Mouse (Mus musculus) macrophage (primary cell): Measurements from ENCODE around the gene Ddo. TPM values are rescaled to one million over a fixed set of nuclear protein-coding genes. Genes with fewer than 3 reads are reported as not detected.

Experiments used
- H3K27ac ChIP-seq: fragments of 350-480 bp; formaldehyde crosslinking; 2 replicates; pipeline ENCODE4 v1.9.0; 2021
- H3K36me3 ChIP-seq: fragments of 350-480 bp; formaldehyde crosslinking; 2 replicates; pipeline ENCODE4 v1.9.0; 2021; ENCODE audit errors: inconsistent target
- H3K4me3 ChIP-seq: fragments of 350-480 bp; formaldehyde crosslinking; 2 replicates; pipeline ENCODE4 v1.9.0; 2021; ENCODE audit errors: inconsistent target
- H3K79me2 ChIP-seq: fragments of 350-480 bp; formaldehyde crosslinking; 2 replicates; pipeline ENCODE4 v1.9.0; 2021; ENCODE audit errors: inconsistent target
- WGBS: methylation state at CpG from one replicate; pipeline ENCODE4 v1.1.7; 2026; ENCODE audit warnings: inconsistent platforms; ENCODE audit not compliant: missing documents; 5-methylcytosine and 5-hydroxymethylcytosine counted together
- polyA plus RNA-seq: library from polyadenylated mRNA; stranded (reverse); fragments of 250-400 nt; gene quantifications from 3 replicates; pipeline ENCODE4 v1.2.4, GENCODE M21; 2018; ENCODE audit warnings: inconsistent platforms

The Ddo gene
- polyA plus RNA-seq, 1 experiment from 2014 or later, result not detected

GRCm38 (mm10) chr10:40716713-40717112, 86.9 kb downstream of the Ddo start:
- 95% methylated on average over 3 of the region's 3 CpGs for WGBS

DNA sequence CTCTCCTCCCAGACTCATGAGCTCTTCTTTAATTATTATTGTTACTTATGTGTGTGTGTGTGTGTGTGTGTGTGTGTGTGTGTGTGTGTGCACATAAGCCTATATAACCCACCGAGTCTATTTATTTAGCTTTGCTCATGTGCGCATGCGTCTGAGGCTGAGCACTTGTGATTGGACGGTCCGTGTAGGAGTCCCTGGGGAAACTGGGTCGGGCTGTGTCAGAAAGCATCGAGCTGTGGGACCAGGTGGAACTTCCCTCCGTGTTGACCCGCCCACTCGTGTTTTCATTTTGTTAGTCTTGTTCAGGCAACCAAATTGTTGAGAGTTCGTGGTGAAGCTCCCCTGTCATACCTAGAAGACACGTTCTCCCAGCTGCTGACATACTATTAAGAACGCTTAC, 88.6 kb downstream of the Ddo start:
- Histone ChIP-seq H3K36me3 (no peaks in the 10 kb centered on the region), H3K79me2 (no peaks in the 10 kb centered on the region), H3K27ac (no peak overlapping the region), H3K4me3 (no peak overlapping the region)
- WGBS, result 93% methylated on average over 12 of the region's 13 CpGs

More at GRCm38 (mm10) chr10:40716713-40717112, 86.9 kb downstream of the Ddo start:
- Histone ChIP-seq H3K4me3 (no peak overlapping the region), H3K36me3 (no peaks in the 10 kb centered on the region), H3K79me2 (no peaks in the 10 kb centered on the region), H3K27ac (no peak overlapping the region)

DNA sequence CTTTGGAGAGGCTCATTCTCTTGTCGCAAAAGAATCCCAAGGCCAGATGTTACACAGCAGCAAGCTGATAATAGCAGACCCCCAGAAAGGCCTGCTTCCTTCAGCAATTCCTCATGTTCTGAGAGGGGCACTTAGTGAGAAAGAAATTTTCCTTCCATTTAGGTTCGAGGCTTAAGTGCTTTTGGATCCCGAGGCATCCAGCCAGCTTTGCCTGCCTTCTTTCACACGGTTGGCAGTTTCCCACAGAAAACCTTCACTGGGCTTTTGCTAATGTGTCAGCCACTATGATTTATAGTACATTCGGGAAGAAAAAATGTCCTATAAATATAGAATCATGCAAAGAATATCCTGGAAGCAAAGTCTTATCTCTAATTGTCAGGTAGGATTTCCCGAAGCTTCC, 89.3 kb downstream of the Ddo start:
- WGBS, result 81% methylated on average over 6 of the region's 6 CpGs
- no peak overlapping the region for H3K27ac ChIP-seq
- no peak overlapping the region for H3K4me3 ChIP-seq
- no peaks in the 10 kb centered on the region for H3K36me3 ChIP-seq
- H3K79me2 ChIP-seq, result no peaks in the 10 kb centered on the region

- WGBS, result 95% methylated on average over 5 of the region's 5 CpGs
- no peaks in the 10 kb centered on the region for H3K79me2 ChIP-seq
- no peaks in the 10 kb centered on the region for H3K36me3 ChIP-seq
- H3K4me3 ChIP-seq, result no peak overlapping the region
- no peak overlapping the region for H3K27ac ChIP-seq
These were observed 91.1 kb downstream of the Ddo start for GRCm38 (mm10) chr10:40720883-40721282.

DNA sequence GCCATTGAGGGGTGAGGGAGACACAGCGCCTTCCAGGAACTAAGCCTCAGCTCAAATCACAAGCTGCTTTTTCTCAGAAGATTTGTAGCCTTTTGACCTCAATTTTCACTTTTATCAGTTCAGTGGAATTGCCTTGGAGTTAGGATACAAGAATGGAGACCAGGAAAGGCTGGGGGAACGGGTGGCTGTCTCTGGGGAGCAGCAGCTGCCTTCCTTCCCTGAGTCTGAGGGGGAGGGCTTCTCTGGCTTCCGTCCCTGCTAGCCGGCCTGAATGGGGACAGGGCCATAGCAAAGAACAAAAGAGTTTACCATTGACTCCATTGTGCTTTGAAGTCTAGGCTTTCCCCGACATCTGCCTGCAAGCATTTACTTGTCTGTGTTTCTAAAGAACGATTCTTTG, 94.5 kb downstream of the Ddo start:
- H3K4me3 ChIP-seq, result no peak overlapping the region
- WGBS, result 92% methylated on average over 6 of the region's 6 CpGs
- no peaks in the 10 kb centered on the region for H3K79me2 ChIP-seq
- H3K36me3 ChIP-seq, result no peaks in the 10 kb centered on the region
- H3K27ac ChIP-seq, result no peak overlapping the region

- no peak overlapping the region for H3K4me3 ChIP-seq
- H3K27ac ChIP-seq, result no peak overlapping the region
- WGBS, result 97% methylated on average over 4 of the region's 4 CpGs
- H3K36me3 ChIP-seq, result no peaks in the 10 kb centered on the region
- H3K79me2 ChIP-seq, result no peaks in the 10 kb centered on the region
These were observed 95.3 kb downstream of the Ddo start for GRCm38 (mm10) chr10:40725066-40725465.

DNA sequence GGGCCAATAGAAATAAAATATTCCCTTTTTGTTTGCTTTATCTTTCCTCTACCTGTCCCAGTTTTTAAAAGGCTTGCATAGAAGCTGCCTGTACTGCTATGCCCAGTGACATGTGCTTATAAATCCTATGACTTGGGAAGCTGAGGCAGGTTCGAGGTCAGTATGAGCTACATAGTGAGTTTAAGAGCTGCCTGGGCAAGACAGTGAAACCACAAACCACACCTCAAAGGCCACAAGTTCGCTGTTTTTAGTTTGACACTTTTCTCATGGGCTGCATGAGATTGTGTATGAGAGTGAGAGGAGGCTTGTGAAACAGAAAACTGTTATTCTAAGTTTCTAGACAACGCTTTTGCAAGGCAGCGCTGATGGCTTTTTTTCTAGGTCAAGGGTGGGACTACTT, 95.7 kb downstream of the Ddo start:
- Histone ChIP-seq H3K27ac (no peak overlapping the region), H3K36me3 (no peaks in the 10 kb centered on the region), H3K79me2 (no peaks in the 10 kb centered on the region), H3K4me3 (no peak overlapping the region)
- 29% methylated on average over 4 of the region's 4 CpGs for WGBS

- no peaks in the 10 kb centered on the region for H3K79me2 ChIP-seq
- H3K36me3 ChIP-seq, result no peaks in the 10 kb centered on the region
- no peak overlapping the region for H3K27ac ChIP-seq
- 50% methylated on average over 11 of the region's 11 CpGs for WGBS
- no peak overlapping the region for H3K4me3 ChIP-seq
These were observed 96.6 kb downstream of the Ddo start for GRCm38 (mm10) chr10:40726288-40726902.

GRCm38 (mm10) chr10:40726989-40727388, 97.2 kb downstream of the Ddo start:
- WGBS, result 95% methylated on average over 5 of the region's 5 CpGs
- Histone ChIP-seq H3K4me3 (no peak overlapping the region), H3K36me3 (no peaks in the 10 kb centered on the region), H3K27ac (no peak overlapping the region), H3K79me2 (no peaks in the 10 kb centered on the region)

DNA sequence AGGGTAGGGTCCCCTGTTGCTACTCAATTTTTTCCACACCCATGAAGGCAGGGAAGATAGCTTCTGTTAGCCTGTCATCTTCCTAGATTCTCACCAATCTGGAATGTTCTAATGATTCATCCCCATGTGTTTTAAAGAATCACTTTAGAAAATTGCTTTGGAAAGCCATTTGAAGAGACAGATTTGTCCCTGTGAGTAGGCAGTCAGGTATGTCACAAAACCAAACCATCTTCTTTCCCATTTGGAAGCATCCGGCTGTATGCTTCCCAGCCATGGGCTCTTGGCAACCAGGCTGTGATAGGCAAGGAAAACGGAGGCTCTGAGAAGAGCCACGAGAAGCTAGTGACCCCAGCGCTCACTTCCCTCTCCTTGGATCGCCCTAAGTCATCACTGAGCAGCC, 100.4 kb downstream of the Ddo start:
- H3K36me3 ChIP-seq, result no peaks in the 10 kb centered on the region
- no peak overlapping the region for H3K27ac ChIP-seq
- no peak overlapping the region for H3K4me3 ChIP-seq
- WGBS, result 96% methylated on average over 5 of the region's 5 CpGs
- no peaks in the 10 kb centered on the region for H3K79me2 ChIP-seq

Other genes starting within 250 kb of the Ddo start
- gene Slc22a16, start 59.7 kb upstream of the Ddo start, polyA plus RNA-seq, result not detected in 3 replicates
- not detected in 3 replicates for gene Mettl24, start 53.3 kb downstream of the Ddo start, polyA plus RNA-seq